Mouse (Mus musculus) ES-E14 (cell line): ENCODE results near the gene Ctnna3. TPM values are rescaled to one million over a fixed set of nuclear protein-coding genes. Genes with fewer than 3 reads are reported as not detected.
A peak's percentile ranks its signal among the peaks of the same experiment; 100 is the strongest.

Experiments used
- DNase-seq: peaks from one replicate; pipeline ENCODE4 v3.0.0-alpha.2; 2013; ENCODE audit warnings: low read depth, low spot score
- H3K27ac ChIP-seq: 2 replicates; pipeline ENCODE4 v1.5.1; 2012; ENCODE audit warnings: low read depth, mild to moderate bottlenecking, low read length, moderate library complexity, mixed read lengths; ENCODE audit not compliant: poor library complexity, insufficient read depth, severe bottlenecking
- H3K36me3 ChIP-seq: 2 replicates; pipeline ENCODE4 v1.6.1; 2012; ENCODE audit warnings: mild to moderate bottlenecking, low read length, moderate library complexity, mixed read lengths; ENCODE audit not compliant: control insufficient read depth, poor library complexity, insufficient read depth, severe bottlenecking
- H3K4me1 ChIP-seq, 2 experiments: fragments of 150-350 bp in 1 of 2; sonication (generic) in 1 of 2; 2 replicates each; pipeline ENCODE4 v1.6.1; 2012; ENCODE audit warnings: low read length in 2 of 2, mild to moderate bottlenecking in 1 of 2, mixed read lengths in 1 of 2; ENCODE audit not compliant: control insufficient read depth in 2 of 2, insufficient read depth in 2 of 2, poor library complexity in 1 of 2
- H3K4me3 ChIP-seq, 2 experiments: fragments of 150-350 bp in 1 of 2; sonication (generic) in 1 of 2; 2 replicates each; pipeline ENCODE4 v1.5.1; 2012; ENCODE audit warnings: low read length in 2 of 2, low read depth in 1 of 2, mild to moderate bottlenecking in 1 of 2, mixed read lengths in 1 of 2; ENCODE audit not compliant: insufficient read depth in 1 of 2, poor library complexity in 1 of 2, severe bottlenecking in 1 of 2
- H3K9ac ChIP-seq: 2 replicates; pipeline ENCODE4 v1.6.1; 2012; ENCODE audit warnings: low read depth, mild to moderate bottlenecking, low read length, mixed read lengths; ENCODE audit not compliant: poor library complexity, insufficient read depth, severe bottlenecking
- H3K9me3 ChIP-seq: fragments of 150-350 bp; sonication (generic); 2 replicates; pipeline ENCODE4 v1.6.1; 2012; ENCODE audit warnings: low read depth, mild to moderate bottlenecking, low read length; ENCODE audit not compliant: control insufficient read depth, insufficient read depth
- CHD2 ChIP-seq: IDR thresholded peaks from 2 replicates; pipeline ENCODE4 v1.6.1; 2014; ENCODE audit warnings: mild to moderate bottlenecking, low read depth, low read length, inconsistent platforms
- HCFC1 ChIP-seq: IDR thresholded peaks from 2 replicates; pipeline ENCODE4 v1.6.1; 2012; ENCODE audit warnings: low read length, inconsistent platforms, borderline replicate concordance; ENCODE audit not compliant: insufficient read depth
- MAFK ChIP-seq: IDR thresholded peaks from 2 replicates; pipeline ENCODE4 v1.6.1; 2014; ENCODE audit warnings: mild to moderate bottlenecking, low read depth, low read length, inconsistent platforms; ENCODE audit not compliant: insufficient read depth
- ZC3H11A ChIP-seq: IDR thresholded peaks from 2 replicates; pipeline ENCODE4 v1.6.1; 2012; ENCODE audit warnings: low read depth, mild to moderate bottlenecking, inconsistent platforms, low read length, borderline replicate concordance
- ZNF384 ChIP-seq: IDR thresholded peaks from 2 replicates; pipeline ENCODE4 v1.6.1; 2012; ENCODE audit warnings: low read depth, low read length, inconsistent platforms
- in situ Hi-C, 2 experiments: fragments of 600-800 bp; cut with MboI; formaldehyde crosslinking; loops; one replicate each; pipeline ENCODE4 v1.15.1; 2025; ENCODE audit warnings: low sequenced_read_pairs in 2 of 2, inconsistent platforms in 1 of 2; ENCODE audit not compliant: unreplicated experiment in 2 of 2
- total RNA-seq: library from RNA; depleted of rRNA; stranded (reverse); fragments of 300-350 nt; gene quantifications from 2 replicates; pipeline ENCODE4 v1.2.3, GENCODE M21; 2012

Ctnna3 gene
- total RNA-seq, 1 experiment = not detected

DNA sequence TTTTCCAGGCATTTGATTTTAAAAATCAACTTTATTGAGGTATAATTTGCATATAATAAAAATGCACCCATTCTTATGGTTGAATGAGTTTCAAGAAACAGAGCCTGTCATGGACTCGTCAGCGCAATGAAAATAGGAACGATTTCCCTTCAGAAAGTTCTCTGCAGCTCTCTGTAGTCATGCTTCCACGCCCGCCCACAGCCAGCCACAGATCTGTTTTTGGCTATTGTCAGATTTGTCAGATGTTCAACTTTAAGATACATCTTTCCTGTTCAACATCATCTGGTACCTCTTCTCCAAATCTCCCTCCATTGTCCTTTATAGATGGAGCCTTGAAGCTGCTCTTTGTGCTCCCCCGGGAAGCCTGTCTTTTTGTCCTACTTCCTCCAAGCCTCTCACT, 280.3 kb downstream of the Ctnna3 start:
- TF ChIP-seq MAFK (no peak), ZC3H11A (no peak), ZNF384 (no peak), CHD2 (no peak), HCFC1 (no peak)
- in situ Hi-C loops = no loop called here
- no peak for DNase-seq

DNA sequence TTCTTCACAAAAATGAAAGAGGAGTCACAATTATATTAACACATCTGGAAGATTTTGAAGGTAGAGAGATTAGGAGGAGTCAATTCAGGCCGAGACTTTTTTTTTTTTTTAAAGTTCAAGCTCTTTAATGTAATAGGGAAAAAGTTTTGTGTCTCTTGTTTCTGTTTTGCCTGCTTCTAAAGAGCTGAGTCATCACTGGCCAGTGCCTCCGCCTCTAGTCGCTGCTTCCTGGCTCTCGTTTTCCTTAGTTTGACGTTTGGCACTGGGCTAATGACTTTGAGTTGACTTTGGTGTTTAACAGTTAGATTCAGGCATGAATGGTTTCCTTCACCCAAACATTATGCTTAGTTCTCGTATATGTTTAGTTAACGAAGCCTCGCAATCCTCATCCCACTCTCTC, 282.6 kb downstream of the Ctnna3 start:
- no peak for TF ChIP-seq ZNF384
- TF ChIP-seq MAFK = peak; percentile 81
- H3K27ac ChIP-seq = no peak overlapping the region
- in situ Hi-C loops = no loop called here
- H3K36me3 ChIP-seq = no peaks in the 10 kb centered on the region
- DNase-seq = no peak
- H3K9ac ChIP-seq = no peak overlapping the region
- H3K9me3 ChIP-seq = no peaks in the 10 kb centered on the region
- H3K4me1 ChIP-seq = no peaks in the 10 kb centered on the region
- no peak overlapping the region for H3K4me3 ChIP-seq

More for the DNA sequence above, 280.3 kb downstream of the Ctnna3 start:
- Histone ChIP-seq H3K27ac (no peak overlapping the region), H3K36me3 (no peaks in the 10 kb centered on the region), H3K9ac (no peak overlapping the region), H3K4me1 (no peaks in the 10 kb centered on the region), H3K4me3 (no peak overlapping the region), H3K9me3 (no peaks in the 10 kb centered on the region)

DNA sequence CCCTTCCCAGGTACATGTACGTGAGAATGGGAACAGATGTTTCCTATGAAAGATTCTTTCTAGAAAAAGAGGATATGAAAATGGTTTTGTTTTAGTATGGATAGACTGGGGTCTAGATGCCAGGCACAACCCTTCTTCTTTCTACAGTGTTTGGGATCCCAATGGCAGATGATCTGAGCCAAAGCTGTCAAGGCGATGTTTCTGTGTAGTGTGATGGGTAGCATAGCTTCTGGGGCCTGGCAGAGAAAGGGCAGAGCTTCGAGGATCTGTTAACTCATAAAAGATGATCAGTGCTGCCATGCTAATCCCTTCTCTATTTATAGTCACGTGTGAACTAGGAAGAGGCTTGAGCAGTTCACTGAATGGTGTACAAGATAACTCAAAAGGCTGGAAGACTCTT, 284.3 kb downstream of the Ctnna3 start:
- TF ChIP-seq ZNF384 (no peak), CHD2 (no peak), ZC3H11A (no peak), HCFC1 (no peak), MAFK (no peak)
- Histone ChIP-seq H3K9ac (no peak overlapping the region), H3K36me3 (no peaks in the 10 kb centered on the region), H3K27ac (no peak overlapping the region), H3K4me3 (no peak overlapping the region), H3K9me3 (no peaks in the 10 kb centered on the region), H3K4me1 (no peaks in the 10 kb centered on the region)
- in situ Hi-C loops = no loop called here
- no peak for DNase-seq

DNA sequence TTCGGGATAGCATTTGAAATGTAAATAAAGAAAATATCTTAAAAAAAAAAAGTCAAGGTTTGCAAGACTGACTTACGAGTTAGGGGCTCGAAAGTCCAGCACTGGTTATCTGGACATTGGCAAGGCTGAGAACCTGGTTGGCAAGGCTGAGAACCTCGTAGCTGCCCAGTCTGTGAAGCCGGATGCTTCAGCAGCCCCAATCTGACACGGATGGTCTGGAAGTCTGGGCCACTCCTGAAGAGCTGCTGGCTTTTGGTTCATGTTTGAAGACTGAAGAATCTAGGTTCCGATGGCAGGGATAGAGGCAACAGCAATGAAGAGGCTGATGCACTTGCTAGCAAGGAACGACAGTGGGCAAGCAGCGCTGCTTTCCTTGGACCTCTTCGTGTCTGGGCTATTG, 339.0 kb downstream of the Ctnna3 start:
- Histone ChIP-seq H3K4me1 (no peaks in the 10 kb centered on the region), H3K27ac (no peak overlapping the region), H3K9me3 (no peaks in the 10 kb centered on the region), H3K9ac (no peak overlapping the region), H3K4me3 (no peak overlapping the region), H3K36me3 (no peaks in the 10 kb centered on the region)
- no peak for DNase-seq
- in situ Hi-C loops = no loop called here
- TF ChIP-seq ZC3H11A (no peak), ZNF384 (no peak), MAFK (no peak), CHD2 (no peak), HCFC1 (no peak)

DNA sequence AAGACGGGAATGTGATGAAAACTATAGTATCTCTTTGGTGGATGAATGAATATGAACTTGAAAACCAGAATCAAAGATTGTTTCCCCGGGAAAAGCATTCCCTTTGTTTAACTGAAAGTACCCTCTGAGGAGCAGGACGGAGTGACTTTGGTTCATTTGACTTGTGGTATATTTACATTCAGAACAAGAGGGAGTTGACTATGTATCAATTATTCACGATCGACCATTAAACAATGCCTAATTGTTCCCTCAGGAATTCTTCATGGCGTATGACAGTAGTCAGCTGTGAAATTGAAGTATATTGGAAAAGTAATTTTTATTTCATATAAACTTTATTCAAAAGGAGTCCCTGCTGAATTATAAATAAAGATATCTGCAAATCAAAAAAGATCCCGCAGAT, 341.8 kb downstream of the Ctnna3 start:
- Histone ChIP-seq H3K9ac (no peak overlapping the region), H3K4me3 (no peak overlapping the region), H3K9me3 (no peaks in the 10 kb centered on the region), H3K4me1 (no peaks in the 10 kb centered on the region), H3K27ac (no peak overlapping the region), H3K36me3 (no peaks in the 10 kb centered on the region)
- no peak for TF ChIP-seq MAFK
- no peak for TF ChIP-seq HCFC1
- TF ChIP-seq ZNF384 = no peak
- TF ChIP-seq CHD2 = no peak
- no peak for TF ChIP-seq ZC3H11A
- DNase-seq = no peak
- in situ Hi-C loops = no loop called here
